Mouse (Mus musculus) olfactory bulb, adult 2 months (tissue): Measurements from ENCODE around the gene Tbc1d9.

Source experiments
- CTCF ChIP-seq: fragments of 200-500 bp; IDR thresholded peaks from 2 replicates; pipeline ENCODE4 v1.5.1; 2012; ENCODE audit warnings: low read depth, mild to moderate bottlenecking, low read length, moderate library complexity; ENCODE audit not compliant: insufficient read depth
- POLR2A ChIP-seq: fragments of 200-500 bp; IDR thresholded peaks from 2 replicates; pipeline ENCODE4 v1.6.1; 2012; ENCODE audit warnings: mild to moderate bottlenecking, low read depth, low read length, moderate library complexity; ENCODE audit not compliant: insufficient read depth

DNA sequence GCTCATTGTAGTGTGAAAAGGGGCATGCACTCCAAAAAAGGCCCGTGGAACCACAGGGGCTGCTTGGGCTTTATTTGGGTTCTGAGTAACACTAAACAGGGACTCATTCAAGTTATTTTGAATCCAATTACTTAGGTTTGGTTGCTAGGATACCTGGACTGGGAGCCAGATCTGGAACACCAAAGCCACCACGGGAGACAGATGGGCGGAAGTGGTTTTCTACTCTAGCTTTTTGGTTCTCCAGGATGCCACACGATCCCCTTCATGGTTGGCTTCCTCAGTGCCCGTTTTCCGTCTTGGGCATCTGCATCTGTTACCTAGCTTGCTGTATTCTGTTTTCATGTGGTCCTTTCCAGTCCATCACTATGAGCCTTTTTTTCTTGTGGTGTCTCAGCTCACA is 30.9 kb downstream of the Tbc1d9 start:
- TF ChIP-seq POLR2A (no peak), CTCF (no peak)
